Mouse (Mus musculus): ENCODE measurements around the gene Sema6c. TPM values are rescaled to one million over a fixed set of nuclear protein-coding genes. Genes with fewer than 3 reads are reported as not detected.
A peak's percentile ranks its signal among the peaks of the same experiment; 100 is the strongest.
"Not testable (repeated sequence)": the region's sequence is repeated elsewhere in the genome, so short reads cannot be mapped to it uniquely, and the experiment has no call there.

Gene Sema6c
- polyA plus RNA-seq, 1 experiment from 2014 or later = 31.5 TPM

GRCm38 (mm10) chr3:95199101-95199500 is 38.8 kb downstream of the Sema6c start:
- Histone ChIP-seq H3K36me3 (peaks cover 85% of the 10 kb centered on the region), H3K9me3 (no peaks in the 10 kb centered on the region), H3K4me1 (replicated peaks) (no peaks in the 10 kb centered on the region), H3K4me3 (no peak overlapping the region), H3K27ac (no peak overlapping the region), H3K27me3 (no peaks in the 10 kb centered on the region), H3K4me2 (no peak overlapping the region), H3K9ac (no peak overlapping the region)
- ATAC-seq (ENCODE audit: low FRiP score) = no peak
- WGBS = 83% methylated on average over 1 of the region's 1 CpGs

- Histone ChIP-seq H3K9me3 (no peaks in the 10 kb centered on the region), H3K4me3 (no peak overlapping the region), H3K36me3 (peaks cover 86% of the 10 kb centered on the region), H3K27ac (no peak overlapping the region), H3K4me1 (replicated peaks) (no peaks in the 10 kb centered on the region), H3K9ac (no peak overlapping the region), H3K27me3 (no peaks in the 10 kb centered on the region), H3K4me2 (no peak overlapping the region)
- 85% methylated on average over 7 of the region's 7 CpGs for WGBS
- no peak for ATAC-seq (ENCODE audit: low FRiP score)
Observed at GRCm38 (mm10) chr3:95200132-95200531, 39.9 kb downstream of the Sema6c start.

- no peak for ATAC-seq (ENCODE audit: low FRiP score)
- WGBS = 73% methylated on average over 2 of the region's 2 CpGs
Observed at GRCm38 (mm10) chr3:95200562-95200961, 40.3 kb downstream of the Sema6c start.

GRCm38 (mm10) chr3:95203880-95204279 is 43.6 kb downstream of the Sema6c start:
- no peak overlapping the region for H3K27ac ChIP-seq
- 95% methylated on average over 6 of the region's 6 CpGs for WGBS
- no peaks in the 10 kb centered on the region for H3K9me3 ChIP-seq
- ATAC-seq (ENCODE audit: low FRiP score) = no peak
- no peak overlapping the region for H3K4me2 ChIP-seq
- H3K36me3 ChIP-seq = peaks cover 74% of the 10 kb centered on the region
- H3K9ac ChIP-seq = no peak overlapping the region
- H3K27me3 ChIP-seq = no peaks in the 10 kb centered on the region
- H3K4me3 ChIP-seq = no peak overlapping the region
- no peaks in the 10 kb centered on the region for H3K4me1 ChIP-seq (replicated peaks)

More at GRCm38 (mm10) chr3:95200562-95200961, 40.3 kb downstream of the Sema6c start:
- Histone ChIP-seq H3K27me3 (no peaks in the 10 kb centered on the region), H3K9ac (no peak overlapping the region), H3K27ac (no peak overlapping the region), H3K4me2 (no peak overlapping the region), H3K36me3 (peaks cover 86% of the 10 kb centered on the region), H3K4me3 (no peak overlapping the region), H3K9me3 (no peaks in the 10 kb centered on the region), H3K4me1 (replicated peaks) (no peaks in the 10 kb centered on the region)

GRCm38 (mm10) chr3:95208286-95208685 is 48.0 kb downstream of the Sema6c start:
- Histone ChIP-seq H3K27ac (no peak overlapping the region), H3K4me2 (no peak overlapping the region), H3K36me3 (peaks cover 45% of the 10 kb centered on the region), H3K27me3 (no peaks in the 10 kb centered on the region), H3K9ac (no peak overlapping the region), H3K4me3 (no peak overlapping the region), H3K4me1 (replicated peaks) (no peaks in the 10 kb centered on the region), H3K9me3 (no peaks in the 10 kb centered on the region)
- no peak for ATAC-seq (ENCODE audit: low FRiP score)
- WGBS = 87% methylated on average over 4 of the region's 4 CpGs

- no peaks in the 10 kb centered on the region for H3K4me1 ChIP-seq (replicated peaks)
- 60% methylated on average over 2 of the region's 2 CpGs for WGBS
- no peak overlapping the region for H3K4me3 ChIP-seq
- no peak overlapping the region for H3K9ac ChIP-seq
- no peak overlapping the region for H3K27ac ChIP-seq
- peaks cover 39% of the 10 kb centered on the region for H3K36me3 ChIP-seq
- no peaks in the 10 kb centered on the region for H3K9me3 ChIP-seq
- no peak overlapping the region for H3K4me2 ChIP-seq
- H3K27me3 ChIP-seq = no peaks in the 10 kb centered on the region
- ATAC-seq (ENCODE audit: low FRiP score) = no peak
Observed at GRCm38 (mm10) chr3:95210585-95210984, 50.3 kb downstream of the Sema6c start.

- H3K9ac ChIP-seq; H3K27ac ChIP-seq; ATAC-seq (ENCODE audit: low FRiP score); H3K4me2 ChIP-seq; H3K4me3 ChIP-seq; H3K9me3 ChIP-seq; H3K27me3 ChIP-seq: not testable (repeated sequence)
- Histone ChIP-seq H3K4me1 (replicated peaks) (peaks cover 13% of the 10 kb centered on the region), H3K36me3 (peaks cover 26% of the 10 kb centered on the region)
- WGBS = 90% methylated on average over 9 of the region's 10 CpGs
Observed at GRCm38 (mm10) chr3:95212889-95213608, 52.8 kb downstream of the Sema6c start.

- WGBS = 98% methylated on average over 1 of the region's 1 CpGs
- no peak overlapping the region for H3K4me3 ChIP-seq
- H3K4me2 ChIP-seq = no peak overlapping the region
- H3K9ac ChIP-seq = no peak overlapping the region
- no peaks in the 10 kb centered on the region for H3K27me3 ChIP-seq
- peaks cover 19% of the 10 kb centered on the region for H3K4me1 ChIP-seq (replicated peaks)
- H3K36me3 ChIP-seq = peaks cover 30% of the 10 kb centered on the region
- no peak for ATAC-seq (ENCODE audit: low FRiP score)
- H3K27ac ChIP-seq = no peak overlapping the region
- H3K9me3 ChIP-seq = no peaks in the 10 kb centered on the region
Observed at GRCm38 (mm10) chr3:95213609-95213975, 53.3 kb downstream of the Sema6c start.

- WGBS = 24% methylated on average over 4 of the region's 4 CpGs
- Histone ChIP-seq H3K9ac (peak overlapping the region; percentile 90; the same call in 1 of the 2 replicates), H3K27ac (peak overlapping the region; percentile 96), H3K27me3 (no peaks in the 10 kb centered on the region), H3K36me3 (peaks cover 57% of the 10 kb centered on the region), H3K4me2 (peak overlapping the region; percentile 65), H3K9me3 (no peaks in the 10 kb centered on the region), H3K4me3 (peak overlapping the region; percentile 71), H3K4me1 (replicated peaks) (peaks cover 24% of the 10 kb centered on the region)
- ATAC-seq (ENCODE audit: low FRiP score) = no peak
Observed at GRCm38 (mm10) chr3:95216655-95217254, 56.5 kb downstream of the Sema6c start.

- H3K27ac ChIP-seq = peak within 1 kb of the TSS; percentile 96
- no peaks in the 10 kb centered on the region for H3K27me3 ChIP-seq
- H3K4me2 ChIP-seq = peak within 1 kb of the TSS; percentile 65
- no peaks in the 10 kb centered on the region for H3K9me3 ChIP-seq
- ATAC-seq (ENCODE audit: low FRiP score) = peak; percentile 92
- under 1% methylated on average over 56 of the region's 56 CpGs for WGBS
- H3K36me3 ChIP-seq = peaks cover 55% of the 10 kb centered on the region
- peak within 1 kb of the TSS; percentile 71 for H3K4me3 ChIP-seq
- H3K4me1 ChIP-seq (replicated peaks) = peaks cover 26% of the 10 kb centered on the region
- peak within 1 kb of the TSS; percentile 90 for H3K9ac ChIP-seq
Observed at GRCm38 (mm10) chr3:95217255-95218134, 57.2 kb downstream of the Sema6c start, which contains the start of gene Gabpb2. Gabpb2 (minus strand) TSS chr3:95217916.

- peak overlapping the region; percentile 71; the same call in 1 of the 2 replicates for H3K4me3 ChIP-seq
Observed at GRCm38 (mm10) chr3:95218466-95219137, 58.3 kb downstream of the Sema6c start.

GRCm38 (mm10) chr3:95223041-95223440 is 62.8 kb downstream of the Sema6c start:
- 97% methylated on average over 2 of the region's 2 CpGs for WGBS
- Histone ChIP-seq H3K4me1 (replicated peaks) (peaks cover 49% of the 10 kb centered on the region), H3K27ac (no peak overlapping the region), H3K9me3 (no peaks in the 10 kb centered on the region), H3K4me2 (no peak overlapping the region), H3K9ac (no peak overlapping the region), H3K27me3 (no peaks in the 10 kb centered on the region), H3K4me3 (no peak overlapping the region), H3K36me3 (peaks cover 68% of the 10 kb centered on the region)
- ATAC-seq (ENCODE audit: low FRiP score) = no peak

More at GRCm38 (mm10) chr3:95218466-95219137, 58.3 kb downstream of the Sema6c start:
- Histone ChIP-seq H3K4me2 (peak overlapping the region; percentile 65), H3K9me3 (no peaks in the 10 kb centered on the region), H3K27me3 (no peaks in the 10 kb centered on the region), H3K9ac (no peak overlapping the region), H3K4me1 (replicated peaks) (peaks cover 35% of the 10 kb centered on the region), H3K36me3 (peaks cover 66% of the 10 kb centered on the region), H3K27ac (peak overlapping the region; percentile 96; the same call in 1 of the 2 replicates)
- ATAC-seq (ENCODE audit: low FRiP score) = no peak
- WGBS = 77% methylated on average over 6 of the region's 6 CpGs
